Mouse (Mus musculus) liver, adult 2 months (tissue): ENCODE measurements around the gene Upk1a. TPM values are rescaled to one million over a fixed set of nuclear protein-coding genes. Genes with fewer than 3 reads are reported as not detected.

Source experiments
- DNase-seq: peaks from one replicate; pipeline ENCODE4 v3.0.0-alpha.2; 2011; ENCODE audit warnings: low read depth, low spot score; ENCODE audit errors: extremely low read depth
- H3K27ac ChIP-seq: fragments of 200-500 bp; replicated peaks from 2 replicates; pipeline ENCODE4 v1.5.1; 2012; ENCODE audit warnings: low read depth, mild to moderate bottlenecking, control low read depth, inconsistent platforms, low read length; ENCODE audit not compliant: insufficient read depth
- H3K27me3 ChIP-seq: fragments of 200-500 bp; 2 replicates; pipeline ENCODE4 v1.6.1; 2012; ENCODE audit warnings: mild to moderate bottlenecking, moderate library complexity, low read length, inconsistent platforms; ENCODE audit not compliant: control insufficient read depth, insufficient read depth
- H3K36me3 ChIP-seq: fragments of 200-500 bp; 2 replicates; pipeline ENCODE4 v1.6.1; 2012; ENCODE audit warnings: low read length, inconsistent platforms; ENCODE audit not compliant: control insufficient read depth, insufficient read depth
- H3K4me1 ChIP-seq: fragments of 200-500 bp; 2 replicates; pipeline ENCODE4 v1.6.1; 2011; ENCODE audit warnings: low read length; ENCODE audit not compliant: control insufficient read depth, insufficient read depth
- H3K4me3 ChIP-seq: fragments of 200-500 bp; 2 replicates; pipeline ENCODE4 v1.5.1; 2011; ENCODE audit warnings: low read depth, mild to moderate bottlenecking, control low read depth, low read length, moderate library complexity; ENCODE audit not compliant: insufficient read depth
- H3K79me2 ChIP-seq: fragments of 200-500 bp; 2 replicates; pipeline ENCODE4 v1.6.1; 2012; ENCODE audit warnings: inconsistent platforms, mild to moderate bottlenecking, low read length, moderate library complexity; ENCODE audit not compliant: control insufficient read depth, insufficient read depth
- H3K9ac ChIP-seq: fragments of 200-500 bp; 2 replicates; pipeline ENCODE4 v1.6.1; 2012; ENCODE audit warnings: low read depth, mild to moderate bottlenecking, control low read depth, inconsistent platforms, low read length
- CTCF ChIP-seq: fragments of 200-500 bp; IDR thresholded peaks from 2 replicates; pipeline ENCODE4 v1.5.1; 2011; ENCODE audit warnings: low read depth, low read length, control low read depth
- POLR2A ChIP-seq: fragments of 200-500 bp; IDR thresholded peaks from 2 replicates; pipeline ENCODE4 v1.6.1; 2011; ENCODE audit warnings: low read length, control low read depth; ENCODE audit not compliant: insufficient read depth; ENCODE audit errors: extremely low read depth
- WGBS: fragments of 180-500 bp; shearing (Covaris S2); methylation state at CpG from one replicate; pipeline ENCODE4 v1.1.7; 2018; 5-methylcytosine and 5-hydroxymethylcytosine counted together
- polyA plus RNA-seq: library from polyadenylated mRNA; depleted of rRNA; stranded (reverse); fragments of >200 nt; gene quantifications from 2 replicates; pipeline ENCODE4 v1.2.3, GENCODE M21; 2012
- total RNA-seq: library from RNA; depleted of rRNA; stranded (reverse); fragments of >200 nt; gene quantifications from 2 replicates; pipeline ENCODE4 v1.2.3, GENCODE M21; 2014

Upk1a gene
- total and polyA plus RNA-seq, 2 experiments: 0.23 TPM; not detected in 1

DNA sequence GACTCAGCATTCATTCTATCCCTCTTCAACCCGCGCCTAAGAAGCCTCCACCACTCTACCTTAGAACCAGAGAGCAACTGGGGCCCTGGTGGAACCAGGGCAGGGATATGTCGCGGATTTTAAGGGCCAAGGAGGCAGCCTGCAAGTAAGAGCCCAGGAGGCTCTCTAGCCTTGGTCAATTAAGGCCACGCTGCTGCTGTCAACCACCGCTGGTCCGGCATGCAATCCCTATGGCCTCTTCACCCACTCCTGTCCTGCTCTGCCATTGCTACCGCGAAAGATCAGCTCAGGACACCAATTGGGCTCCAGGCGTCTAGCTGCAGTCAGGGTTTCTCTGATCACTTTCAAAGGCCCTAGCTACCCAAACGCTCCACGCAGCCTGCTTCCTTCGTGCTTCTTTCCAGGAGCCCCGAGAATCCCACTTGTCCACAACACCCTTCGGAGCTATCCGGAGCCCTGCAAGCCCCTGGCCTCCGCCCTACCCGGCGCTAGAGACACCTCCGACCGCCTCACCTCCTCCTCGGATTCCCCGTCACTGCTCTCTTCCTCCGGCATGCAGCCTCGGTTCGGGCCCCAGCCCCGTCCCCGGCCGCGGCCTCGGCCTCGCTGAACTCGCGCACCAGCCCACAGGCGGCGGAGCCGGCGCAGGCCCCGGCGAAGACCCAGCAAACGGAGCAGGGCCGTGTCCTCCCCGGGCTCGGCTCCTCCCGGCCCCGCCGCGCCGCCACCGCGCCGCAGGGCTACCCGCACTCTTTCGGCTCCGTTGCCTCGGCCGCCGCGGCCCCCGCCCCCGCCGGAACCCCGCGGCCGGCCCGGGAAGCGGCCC lies 24.6 kb downstream of the Upk1a start:
- H3K4me1 ChIP-seq: peaks cover 7% of the 10 kb centered on the region; the same call in 1 of the 2 replicates
- no peaks in the 10 kb centered on the region; the same call in 1 of the 2 replicates for H3K36me3 ChIP-seq
- H3K27ac ChIP-seq: peak overlapping the region; percentile 90
- WGBS: 0% methylated on average over 63 of the region's 67 CpGs
- H3K4me3 ChIP-seq: peak overlapping the region; percentile 93
- peak; percentile 38 for DNase-seq
- H3K27me3 ChIP-seq: no peaks in the 10 kb centered on the region
- peaks cover 23% of the 10 kb centered on the region for H3K79me2 ChIP-seq
- TF ChIP-seq POLR2A (no peak), CTCF (no peak)
- peak overlapping the region; percentile 99 for H3K9ac ChIP-seq

DNA sequence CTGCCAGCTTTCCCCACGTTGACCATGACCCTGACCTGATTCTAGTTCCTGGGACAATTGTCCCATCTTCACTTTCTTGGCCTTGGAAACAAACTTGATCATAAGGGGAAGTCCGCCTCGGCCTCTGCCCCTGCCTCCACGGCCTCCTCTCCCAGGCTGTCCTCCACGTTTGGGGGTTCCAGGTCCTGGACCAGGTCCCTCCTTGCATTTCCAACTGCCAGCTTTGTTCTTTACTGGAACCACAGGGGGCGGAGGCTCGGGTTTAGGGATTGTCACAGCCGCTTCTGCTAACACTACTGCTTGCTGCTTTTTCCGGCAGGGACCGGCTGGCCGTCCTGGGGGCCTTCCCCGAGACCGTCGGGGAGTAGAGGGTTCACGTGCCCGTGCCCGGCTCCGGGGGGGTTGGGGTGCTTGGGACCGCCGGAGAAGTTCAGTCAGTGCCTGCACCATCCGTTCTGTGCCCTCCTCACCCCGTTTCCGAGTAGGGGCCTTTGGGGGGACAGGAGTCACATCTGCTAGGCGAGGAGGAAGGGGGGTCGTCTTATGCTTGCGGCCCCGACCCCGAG lies 26.1 kb downstream of the Upk1a start:
- TF ChIP-seq POLR2A (no peak), CTCF (no peak)
- H3K9ac ChIP-seq: no peak overlapping the region
- WGBS: 89% methylated on average over 28 of the region's 28 CpGs
- H3K79me2 ChIP-seq: peaks cover 25% of the 10 kb centered on the region
- no peak overlapping the region for H3K27ac ChIP-seq
- no peak for DNase-seq
- H3K36me3 ChIP-seq: peaks cover 8% of the 10 kb centered on the region
- peaks cover 7% of the 10 kb centered on the region; the same call in 1 of the 2 replicates for H3K4me1 ChIP-seq
- H3K27me3 ChIP-seq: no peaks in the 10 kb centered on the region
- no peak overlapping the region for H3K4me3 ChIP-seq

DNA sequence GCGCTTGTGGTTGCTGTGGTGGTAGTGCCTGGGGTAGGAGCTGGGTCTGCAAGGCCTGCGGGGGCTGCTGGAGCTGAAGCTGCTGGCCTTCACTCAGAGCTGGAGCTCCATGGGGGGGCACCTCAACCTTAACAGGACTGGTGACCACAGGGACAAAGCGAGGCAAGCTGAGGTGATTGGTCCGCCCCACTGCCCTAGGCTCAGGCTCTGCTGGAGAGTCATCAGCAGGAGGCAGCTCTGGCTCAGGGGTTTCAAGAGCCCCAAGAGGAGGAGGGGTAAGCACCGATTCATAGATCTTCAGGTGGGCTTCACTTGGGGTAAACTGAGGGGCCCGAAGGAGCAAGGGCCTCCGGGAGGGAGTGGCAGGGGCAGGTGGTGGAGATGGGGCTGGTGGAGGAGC lies 27.5 kb downstream of the Upk1a start:
- 97% methylated on average over 7 of the region's 7 CpGs for WGBS
- peaks cover 28% of the 10 kb centered on the region for H3K79me2 ChIP-seq
- no peaks in the 10 kb centered on the region for H3K27me3 ChIP-seq
- H3K36me3 ChIP-seq: peaks cover 14% of the 10 kb centered on the region
- H3K27ac ChIP-seq: no peak overlapping the region
- H3K4me3 ChIP-seq: no peak overlapping the region
- no peak for DNase-seq
- no peak overlapping the region for H3K9ac ChIP-seq
- TF ChIP-seq CTCF (no peak), POLR2A (no peak)
- H3K4me1 ChIP-seq: peaks cover 2% of the 10 kb centered on the region; the same call in 1 of the 2 replicates

DNA sequence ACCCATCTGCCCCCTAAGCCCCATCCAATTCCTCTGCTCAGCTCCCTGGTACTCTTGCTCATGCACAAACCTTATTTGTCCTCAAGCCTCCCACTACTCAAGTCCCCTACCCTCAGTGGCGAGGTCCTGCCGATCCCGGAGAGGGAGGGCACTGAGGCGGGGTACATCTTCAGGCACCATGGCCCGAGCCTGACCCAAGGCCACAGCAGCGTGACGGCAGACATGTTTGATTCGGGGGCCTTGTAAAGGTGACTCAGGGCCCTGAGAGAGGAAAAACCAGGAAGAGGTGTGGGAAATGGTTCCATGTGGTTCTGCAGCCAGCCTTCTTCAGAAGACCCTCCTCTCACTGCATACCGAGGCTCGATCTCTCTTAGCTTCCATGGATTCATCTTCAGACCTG lies 28.3 kb downstream of the Upk1a start:
- no peak overlapping the region for H3K9ac ChIP-seq
- no peak overlapping the region for H3K27ac ChIP-seq
- no peak overlapping the region for H3K4me3 ChIP-seq
- peaks cover 21% of the 10 kb centered on the region for H3K36me3 ChIP-seq
- H3K79me2 ChIP-seq: peaks cover 28% of the 10 kb centered on the region
- H3K27me3 ChIP-seq: no peaks in the 10 kb centered on the region
- WGBS: 95% methylated on average over 10 of the region's 10 CpGs
- peaks cover 2% of the 10 kb centered on the region; the same call in 1 of the 2 replicates for H3K4me1 ChIP-seq
- DNase-seq: no peak
- TF ChIP-seq POLR2A: no peak
- TF ChIP-seq CTCF: no peak

DNA sequence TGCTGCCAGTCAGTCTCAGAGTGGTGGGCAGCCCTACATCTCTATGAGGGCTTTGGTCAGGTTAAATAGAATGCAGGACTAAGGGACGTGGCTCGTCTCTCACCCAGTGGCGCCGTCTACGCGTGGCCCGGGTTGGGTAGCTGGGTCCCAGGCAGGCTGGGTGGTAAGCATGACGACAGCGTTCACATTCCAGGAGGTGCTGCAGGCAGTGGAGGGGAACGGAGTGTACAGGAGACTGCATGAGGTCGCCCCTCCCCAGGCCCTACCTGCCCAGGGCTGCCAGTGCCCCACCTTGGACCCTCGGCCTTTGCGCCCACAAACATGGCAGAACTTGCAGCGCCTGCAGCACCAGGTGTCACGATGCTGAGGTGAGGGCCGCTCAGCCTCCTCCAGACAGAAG lies 31.1 kb downstream of the Upk1a start:
- DNase-seq: no peak
- H3K36me3 ChIP-seq: peaks cover 40% of the 10 kb centered on the region
- 92% methylated on average over 16 of the region's 16 CpGs for WGBS

More for the DNA sequence above, 31.1 kb downstream of the Upk1a start:
- TF ChIP-seq POLR2A (no peak), CTCF (no peak)
- Histone ChIP-seq H3K79me2 (peaks cover 12% of the 10 kb centered on the region), H3K27ac (no peak overlapping the region), H3K9ac (no peak overlapping the region), H3K4me3 (no peak overlapping the region), H3K27me3 (no peaks in the 10 kb centered on the region), H3K4me1 (no peaks in the 10 kb centered on the region)
